Mouse (Mus musculus) kidney, embryonic 14.5 days (tissue): ENCODE results near the gene Rundc3a. TPM values are rescaled to one million over a fixed set of nuclear protein-coding genes. Genes with fewer than 3 reads are reported as not detected.

Experiments
- ATAC-seq: fragments of 200-750 bp; cut with Nextera tagmentation; 2 replicates; pipeline ENCODE4 v1.8.0; 2017; ENCODE audit warnings: moderate number of reproducible peaks, mild to moderate bottlenecking, moderate TSS enrichment, moderate library complexity; ENCODE audit not compliant: low FRiP score, low TSS enrichment
- H3K27ac ChIP-seq: fragments of 300-500 bp; sonication (generic); 2 replicates; pipeline ENCODE4 v1.5.1; 2014; ENCODE audit warnings: low read depth, mild to moderate bottlenecking, low read length, moderate library complexity, mixed read lengths
- H3K27me3 ChIP-seq: fragments of 300-500 bp; sonication (generic); 2 replicates; pipeline ENCODE4 v1.6.1; 2014; ENCODE audit warnings: mild to moderate bottlenecking, low read length; ENCODE audit not compliant: control insufficient read depth, insufficient read depth
- H3K36me3 ChIP-seq: fragments of 300-500 bp; sonication (generic); 2 replicates; pipeline ENCODE4 v1.6.1; 2014; ENCODE audit warnings: low read length, mixed read lengths; ENCODE audit not compliant: control insufficient read depth, insufficient read depth
- H3K4me1 ChIP-seq: fragments of 300-500 bp; sonication (generic); 2 replicates; pipeline ENCODE4 v1.6.1; 2014; ENCODE audit warnings: low read length, mixed read lengths; ENCODE audit not compliant: control insufficient read depth, insufficient read depth
- H3K4me2 ChIP-seq: fragments of 300-500 bp; sonication (generic); replicated peaks from 2 replicates; pipeline ENCODE4 v1.6.1; 2014; ENCODE audit warnings: low read depth, mild to moderate bottlenecking, low read length
- H3K4me3 ChIP-seq: fragments of 300-500 bp; sonication (generic); 2 replicates; pipeline ENCODE4 v1.5.1; 2014; ENCODE audit warnings: mild to moderate bottlenecking, low read length
- H3K9ac ChIP-seq: fragments of 300-500 bp; sonication (generic); 2 replicates; pipeline ENCODE4 v1.6.1; 2014; ENCODE audit warnings: low read depth, mild to moderate bottlenecking, low read length, moderate library complexity
- H3K9me3 ChIP-seq: fragments of 300-500 bp; sonication (generic); 2 replicates; pipeline ENCODE4 v1.6.1; 2016; ENCODE audit warnings: low read length; ENCODE audit not compliant: control insufficient read depth
- WGBS: fragments of 180-500 bp; shearing (Covaris S2); extraction: QIAGEN DNeasy Blood & Tissue Kit; methylation state at CpG from one replicate; pipeline ENCODE4 v1.1.7; 2014; 5-methylcytosine and 5-hydroxymethylcytosine counted together
- polyA plus RNA-seq: library from polyadenylated mRNA; unstranded; fragments of >200 nt; fragmentation: Nextera tagmentation; extraction: Ambion mirVana; gene quantifications from 2 replicates; pipeline ENCODE4 v1.2.1, GENCODE M21; 2014

The Rundc3a gene
- polyA plus RNA-seq, 1 experiment from 2014 or later: 1.7 TPM

DNA sequence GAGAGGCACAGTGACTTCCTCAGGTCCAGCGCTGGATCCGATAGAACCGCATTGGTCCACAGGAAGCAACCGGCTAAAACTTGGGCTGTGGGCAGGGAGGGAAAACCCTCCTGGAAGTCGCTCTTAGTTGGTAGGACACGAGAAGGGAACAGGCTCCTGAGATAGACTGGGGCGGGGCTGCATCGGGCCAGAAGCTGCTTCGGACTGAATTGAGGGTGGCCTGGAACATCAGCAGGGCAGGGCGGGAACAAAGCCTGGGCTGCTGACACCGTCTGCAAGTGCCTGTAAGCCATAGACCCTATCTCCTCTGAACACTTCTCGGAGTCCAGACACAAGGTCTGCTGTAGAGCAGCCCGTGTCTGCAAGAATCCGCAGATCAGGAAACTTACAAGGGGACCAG, 20.3 kb upstream of the Rundc3a start:
- peaks cover 18% of the 10 kb centered on the region for H3K4me1 ChIP-seq
- H3K4me2 ChIP-seq: no peak overlapping the region
- H3K27ac ChIP-seq: no peak overlapping the region
- no peaks in the 10 kb centered on the region for H3K27me3 ChIP-seq
- H3K9me3 ChIP-seq: no peaks in the 10 kb centered on the region
- H3K9ac ChIP-seq: no peak overlapping the region
- no peak overlapping the region for H3K4me3 ChIP-seq
- WGBS: 39% methylated on average over 14 of the region's 14 CpGs
- ATAC-seq: no peak
- H3K36me3 ChIP-seq: no peaks in the 10 kb centered on the region

DNA sequence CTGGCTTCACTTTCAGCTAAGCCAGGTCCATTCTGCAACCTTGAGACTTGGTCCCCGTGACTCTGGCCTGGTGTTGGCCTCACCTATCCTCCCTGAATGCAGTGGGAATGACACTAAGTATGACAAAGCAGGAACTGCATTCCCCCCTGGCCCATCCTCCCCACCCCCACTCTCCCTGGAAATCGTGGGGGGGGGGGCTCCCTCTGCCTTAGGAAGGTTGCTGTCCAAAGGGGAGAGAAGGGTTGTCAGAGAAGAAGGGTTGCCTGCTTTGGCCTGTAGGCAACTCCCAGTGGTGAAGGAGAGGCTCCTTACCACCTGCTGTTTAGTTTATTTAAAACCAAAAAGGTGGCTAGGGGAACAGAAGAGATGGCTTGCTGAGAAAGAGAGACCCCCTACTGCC, 19.6 kb upstream of the Rundc3a start:
- Histone ChIP-seq H3K36me3 (no peaks in the 10 kb centered on the region), H3K9me3 (no peaks in the 10 kb centered on the region), H3K27ac (no peak overlapping the region), H3K4me1 (peaks cover 18% of the 10 kb centered on the region), H3K27me3 (no peaks in the 10 kb centered on the region), H3K4me2 (no peak overlapping the region), H3K4me3 (no peak overlapping the region), H3K9ac (no peak overlapping the region)
- 35% methylated on average over 2 of the region's 2 CpGs for WGBS
- no peak for ATAC-seq

DNA sequence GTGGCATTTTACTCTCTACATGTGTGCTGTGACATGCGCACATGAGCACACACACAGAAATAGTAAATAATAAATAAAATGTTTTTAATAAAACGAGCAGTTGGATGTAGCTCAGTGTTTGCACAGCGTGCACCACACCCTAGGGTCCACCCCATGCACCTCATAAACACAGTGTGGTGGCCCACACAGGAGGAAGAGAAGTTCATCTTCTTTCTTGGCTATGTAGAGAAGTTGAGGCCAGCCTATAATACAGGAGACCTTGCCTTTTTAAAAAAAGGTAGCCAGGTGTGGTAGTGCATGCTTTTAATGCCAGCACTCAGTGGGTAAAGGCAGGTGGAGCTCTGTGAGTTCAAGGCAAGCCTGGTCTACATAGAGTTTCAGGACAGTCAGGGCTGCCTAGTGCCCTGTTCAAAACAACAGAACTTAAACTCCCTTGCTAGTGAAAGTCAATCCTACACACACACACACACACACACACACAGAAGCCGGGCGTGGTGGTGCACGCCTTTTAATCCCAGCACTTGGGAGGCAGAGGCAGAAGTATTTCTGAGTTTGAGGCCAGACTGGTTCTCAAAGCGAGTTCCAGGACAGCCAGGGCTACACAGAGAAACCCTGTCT, 19.0 kb upstream of the Rundc3a start:
- no peaks in the 10 kb centered on the region for H3K9me3 ChIP-seq
- H3K27ac ChIP-seq: no peak overlapping the region
- peaks cover 18% of the 10 kb centered on the region for H3K4me1 ChIP-seq
- no peak overlapping the region for H3K4me3 ChIP-seq
- 90% methylated on average over 7 of the region's 7 CpGs for whole genome bisulfite sequencing
- H3K4me2 ChIP-seq: no peak overlapping the region
- H3K36me3 ChIP-seq: no peaks in the 10 kb centered on the region
- ATAC-seq: no peak
- no peaks in the 10 kb centered on the region for H3K27me3 ChIP-seq
- H3K9ac ChIP-seq: no peak overlapping the region

DNA sequence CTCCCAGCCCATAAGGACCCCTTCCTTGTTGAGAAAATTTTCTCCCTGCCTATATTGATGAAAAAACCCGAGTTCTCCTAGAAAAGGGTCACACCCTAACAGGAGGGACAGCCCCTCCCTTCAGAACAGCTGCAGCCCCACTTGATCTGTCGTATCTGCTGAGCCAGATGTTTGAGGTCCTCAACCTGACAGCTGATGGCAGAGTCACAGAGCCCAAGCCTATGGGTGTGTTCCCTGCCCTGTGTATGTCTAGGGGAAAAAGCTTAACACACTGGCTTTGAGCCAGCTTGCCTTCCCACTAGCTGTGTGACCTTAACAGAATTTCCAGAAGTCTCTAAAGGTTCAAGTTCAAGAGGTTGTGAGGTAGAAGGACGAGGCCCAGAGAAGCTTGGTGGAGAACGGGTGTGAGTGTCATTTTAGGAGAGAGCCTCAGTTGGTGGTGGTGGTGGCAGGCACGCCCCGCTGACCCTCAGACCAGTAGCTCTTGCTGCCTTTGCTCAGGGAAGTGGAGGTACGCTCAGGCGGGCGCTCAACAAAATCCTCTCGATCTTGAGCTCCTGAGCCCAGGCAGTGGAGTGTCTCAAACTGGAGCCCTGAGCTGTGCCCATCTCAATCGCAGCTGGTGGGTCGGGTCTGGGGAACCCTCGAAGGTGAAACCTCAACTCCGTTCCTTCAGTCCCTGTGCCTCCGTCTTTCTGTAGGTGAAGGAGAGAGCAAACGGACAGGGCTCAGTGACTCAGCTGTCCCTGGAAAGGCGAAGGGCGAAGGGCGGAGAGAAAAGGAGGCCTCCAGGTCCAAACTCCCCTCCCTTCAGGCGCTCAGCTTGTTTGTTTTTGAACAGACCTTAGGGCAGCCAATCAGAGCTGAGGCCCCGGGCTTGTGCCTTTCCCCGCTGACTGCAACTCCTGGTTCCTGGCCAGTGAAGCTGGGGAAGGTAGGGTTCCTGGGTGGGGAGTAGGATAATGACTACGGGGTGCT, 17.7 kb upstream of the Rundc3a start:
- peak overlapping the region; percentile 36 for H3K4me2 ChIP-seq
- H3K27ac ChIP-seq: no peak overlapping the region; the same call in 1 of the 2 replicates
- H3K9ac ChIP-seq: peak overlapping the region; percentile 34
- WGBS: 2% methylated on average over 23 of the region's 23 CpGs
- no peaks in the 10 kb centered on the region for H3K27me3 ChIP-seq
- H3K9me3 ChIP-seq: no peaks in the 10 kb centered on the region
- peak; percentile 79 for ATAC-seq
- H3K4me3 ChIP-seq: peak overlapping the region; percentile 18
- no peaks in the 10 kb centered on the region for H3K36me3 ChIP-seq
- H3K4me1 ChIP-seq: peaks cover 18% of the 10 kb centered on the region

DNA sequence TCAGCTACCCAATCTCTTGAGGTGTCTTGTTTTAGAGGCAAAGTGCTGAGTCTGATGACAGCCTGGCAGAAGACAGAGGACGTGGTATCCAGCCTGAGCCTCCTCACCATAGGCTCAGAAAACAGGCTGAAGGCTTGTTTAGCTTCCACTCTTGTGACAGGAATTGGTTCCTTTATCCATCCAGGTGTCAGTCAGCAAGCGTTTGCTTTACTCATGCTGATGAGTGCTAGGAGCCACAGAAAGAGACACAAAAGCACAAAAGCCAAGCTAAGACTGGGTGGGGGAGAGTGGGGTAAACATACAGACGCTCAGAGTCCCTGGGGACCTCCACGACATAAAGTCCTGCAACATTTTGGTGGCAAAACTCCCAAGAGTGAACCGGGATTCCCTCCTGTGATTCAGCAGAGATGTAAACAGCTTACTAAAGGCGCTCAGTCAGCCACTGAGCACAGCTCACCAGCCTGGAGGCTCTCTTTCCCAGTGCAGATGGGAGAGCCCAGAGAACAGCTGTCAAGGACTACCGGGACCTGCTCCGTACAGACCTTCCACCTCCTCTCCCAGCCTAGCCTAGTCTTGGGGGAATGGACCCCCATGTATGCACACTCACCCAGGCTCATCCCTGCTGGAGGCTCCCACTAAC, 16.9 kb upstream of the Rundc3a start:
- ATAC-seq: no peak
- H3K36me3 ChIP-seq: no peaks in the 10 kb centered on the region
- H3K4me2 ChIP-seq: peak overlapping the region; percentile 36
- 14% methylated on average over 8 of the region's 8 CpGs for WGBS
- H3K27me3 ChIP-seq: no peaks in the 10 kb centered on the region
- H3K27ac ChIP-seq: no peak overlapping the region
- no peaks in the 10 kb centered on the region for H3K9me3 ChIP-seq
- H3K4me1 ChIP-seq: peaks cover 18% of the 10 kb centered on the region
- H3K4me3 ChIP-seq: peak overlapping the region; percentile 18; the same call in 1 of the 2 replicates
- H3K9ac ChIP-seq: peak overlapping the region; percentile 34

DNA sequence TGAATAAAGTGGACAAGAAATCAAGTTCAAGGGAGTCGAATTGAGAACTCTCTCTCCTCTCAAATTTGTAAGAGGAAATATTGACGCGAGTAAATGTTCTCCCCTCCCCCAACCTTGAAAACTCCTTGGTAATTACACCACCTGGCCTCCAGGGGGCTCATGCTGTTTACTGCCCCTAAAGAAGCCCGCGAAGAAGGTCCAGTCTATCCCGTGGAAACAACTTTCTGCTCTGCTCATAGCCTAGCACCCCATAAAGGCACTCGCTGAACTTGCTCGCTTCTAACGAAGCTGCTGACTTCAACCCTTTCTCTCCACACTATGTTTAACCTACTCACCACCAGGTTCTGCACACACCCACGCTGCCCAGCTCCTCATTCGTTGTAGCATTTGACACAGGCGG, 16.0 kb upstream of the Rundc3a start:
- no peak overlapping the region for H3K27ac ChIP-seq
- ATAC-seq: no peak
- no peaks in the 10 kb centered on the region for H3K9me3 ChIP-seq
- H3K4me2 ChIP-seq: no peak overlapping the region
- WGBS: 73% methylated on average over 12 of the region's 12 CpGs
- no peak overlapping the region for H3K4me3 ChIP-seq
- peaks cover 18% of the 10 kb centered on the region for H3K4me1 ChIP-seq
- H3K9ac ChIP-seq: no peak overlapping the region
- no peaks in the 10 kb centered on the region for H3K36me3 ChIP-seq
- H3K27me3 ChIP-seq: no peaks in the 10 kb centered on the region

DNA sequence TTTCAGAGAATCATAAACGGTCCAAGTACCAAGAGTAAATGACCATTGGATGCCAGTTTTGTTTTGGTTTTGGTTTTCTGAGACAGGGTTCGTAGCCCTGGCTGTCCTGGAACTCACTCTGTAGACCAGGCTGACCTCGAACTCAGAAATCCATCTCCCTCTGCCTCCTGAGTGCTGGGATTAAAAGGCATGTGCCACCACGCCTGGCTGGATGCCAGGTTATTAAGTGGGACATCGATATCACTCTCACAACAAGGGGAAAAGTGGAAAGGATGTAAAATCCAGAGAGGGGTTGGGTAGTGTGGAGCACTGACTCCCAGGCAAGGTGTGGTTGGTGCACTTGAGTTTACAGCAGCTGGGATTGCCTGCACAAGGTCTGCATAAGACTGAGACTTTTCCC, 13.1 kb upstream of the Rundc3a start:
- ATAC-seq: no peak
- no peak overlapping the region for H3K27ac ChIP-seq
- WGBS: 73% methylated on average over 5 of the region's 5 CpGs
- H3K9me3 ChIP-seq: no peaks in the 10 kb centered on the region
- H3K4me3 ChIP-seq: no peak overlapping the region
- no peak overlapping the region for H3K9ac ChIP-seq
- no peaks in the 10 kb centered on the region for H3K36me3 ChIP-seq
- no peak overlapping the region for H3K4me2 ChIP-seq
- H3K4me1 ChIP-seq: peaks cover 16% of the 10 kb centered on the region
- no peaks in the 10 kb centered on the region for H3K27me3 ChIP-seq

DNA sequence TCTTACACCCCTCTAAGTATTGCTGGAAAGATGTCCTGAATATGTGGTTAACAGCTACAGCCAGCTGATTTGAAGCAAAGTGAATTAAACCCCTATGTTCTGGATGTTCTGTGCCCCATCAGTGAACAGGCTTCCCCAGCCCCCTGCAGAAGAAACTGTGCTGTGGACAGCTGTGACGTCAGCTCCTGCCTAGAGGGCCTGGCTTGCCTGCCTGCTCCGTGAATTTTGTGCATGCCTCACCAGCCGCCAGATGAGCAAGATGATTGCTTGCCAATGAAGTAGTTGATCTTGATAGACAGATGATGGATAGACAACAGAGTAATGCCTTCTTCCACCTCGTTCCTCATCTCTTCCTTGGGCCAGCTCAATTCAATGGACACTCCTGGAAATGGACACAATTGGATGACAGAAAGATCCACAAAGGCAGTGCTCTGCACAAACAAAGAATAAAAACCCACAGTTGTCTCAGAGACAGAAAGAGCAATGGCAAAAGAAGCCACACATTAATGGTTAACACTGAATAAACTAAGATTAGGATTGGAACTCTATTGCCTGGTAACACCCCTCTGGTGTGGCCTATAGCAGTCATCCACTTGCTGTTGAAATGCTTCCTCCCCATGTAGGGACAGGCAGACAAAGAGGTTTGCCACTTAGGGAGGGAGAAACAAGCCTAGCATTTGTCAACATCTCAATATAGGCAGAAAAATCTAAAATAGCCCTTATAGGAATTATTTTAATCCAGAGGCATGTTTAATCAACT, 11.7 kb upstream of the Rundc3a start:
- WGBS: 56% methylated on average over 4 of the region's 4 CpGs
- no peak for ATAC-seq
- Histone ChIP-seq H3K9me3 (no peaks in the 10 kb centered on the region), H3K27ac (no peak overlapping the region), H3K9ac (no peak overlapping the region), H3K4me1 (peaks cover 2% of the 10 kb centered on the region; the same call in 1 of the 2 replicates), H3K4me2 (no peak overlapping the region), H3K4me3 (no peak overlapping the region), H3K36me3 (no peaks in the 10 kb centered on the region), H3K27me3 (no peaks in the 10 kb centered on the region)
